Comparison of ENCODE assay signal across 15 mouse cellular contexts in genomic region chr15:82351480-82351879, GRCm38 (mm10). TPM values are rescaled to one million over a fixed set of nuclear protein-coding genes. Genes with fewer than 3 reads are reported as not detected.
DNase-seq lines count a peak whose midpoint lies in the region; ATAC-seq and TF ChIP-seq lines count a peak whose summit lies in the region.
"Had no signal": no experiment of that assay in that cellular context is flagged by ENCODE, and none has a peak within 500 bp of the region (broad histone marks: within the 10 kb centered on the region; RNA-seq: fewer than 3 reads in every experiment).

No protein-coding gene starts in this region.

- no peak for DNase-seq in heart, postnatal 10 days
- DNase-seq in G1E (ENCODE audit: low spot score): no peak
- DNase-seq in left cerebral cortex, adult 11 months (ENCODE audit: low spot score): no peak
- DNase-seq in left cerebral cortex, postnatal 14 days (ENCODE audit: low spot score in 2 of 2): no peak
- DNase-seq: cerebellum, adult 2 months; embryo, embryonic 11 days; gastrocnemius, postnatal 10 days; kidney, adult 2 months; lung, postnatal 4 days; thymus, postnatal 36 days had no signal

- ATAC-seq in heart, embryonic 14.5 days (ENCODE audit: insufficient number of reproducible peaks, insufficient read depth, low FRiP score, low read depth): no peak
- no peak; the same call in 1 of the 2 replicates for ATAC-seq in G1E (ENCODE audit: extremely low read depth, insufficient number of reproducible peaks, low FRiP score, poor library complexity, severe bottlenecking)
- ATAC-seq in liver, embryonic 16.5 days (ENCODE audit: low read depth): no peak

- 44% methylated on average over 3 of the region's 3 CpGs for WGBS in heart, embryonic 14.5 days
- WGBS in liver, embryonic 16.5 days (ENCODE audit: insufficient replicate concordance): 28% methylated on average over 3 of the region's 3 CpGs

- H3K9me3 ChIP-seq in heart, embryonic 14.5 days (ENCODE audit: control insufficient read depth, low read length): no peaks in the 10 kb centered on the region
- 0 out of 2 replicates have a peak, but pooled peaks cover 3% of the 10 kb centered on the region for H3K9me3 ChIP-seq in G1E (replicated peaks)
- H3K9me3 ChIP-seq in liver, embryonic 16.5 days (replicated peaks; ENCODE audit: control insufficient read depth, low read length): no peaks in the 10 kb centered on the region
- H3K9me3 ChIP-seq: limb, embryonic 12.5 days had no signal

- peaks cover 14 to 40% of the 10 kb centered on the region in 2 experiments for H3K4me1 ChIP-seq in heart, embryonic 14.5 days (ENCODE audit: control insufficient read depth in 2 of 2, insufficient read depth in 2 of 2, low read length in 2 of 2)
- peaks cover 69% of the 10 kb centered on the region for H3K4me1 ChIP-seq in G1E (ENCODE audit: insufficient read depth, low read depth, low read length)
- H3K4me1 ChIP-seq in brown adipose tissue, adult 24 weeks (ENCODE audit: control insufficient read depth, insufficient read depth, insufficient read length, low read length): peaks cover 8% of the 10 kb centered on the region
- peaks cover 74% of the 10 kb centered on the region for H3K4me1 ChIP-seq in liver, embryonic 16.5 days (ENCODE audit: control insufficient read depth, low read depth, low read length)

- no peak for TF ChIP-seq CTCF in G1E (IDR thresholded peaks at IDR 0.05; ENCODE audit: low read depth, low read length)

- no peaks in the 10 kb centered on the region for H3K27me3 ChIP-seq in heart, embryonic 14.5 days (ENCODE audit: control insufficient read depth, insufficient read depth, low read length)
- H3K27me3 ChIP-seq in G1E (ENCODE audit: insufficient read depth, low read length): no peaks in the 10 kb centered on the region
- H3K27me3 ChIP-seq in liver, embryonic 16.5 days (ENCODE audit: control insufficient read depth, insufficient read depth, low read depth, low read length): no peaks in the 10 kb centered on the region
- H3K27me3 ChIP-seq: CH12.LX; limb, embryonic 12.5 days had no signal

- H3K27ac ChIP-seq in heart, embryonic 14.5 days (replicated peaks in 1 of 2; ENCODE audit: control insufficient read depth in 1 of 2, insufficient read depth in 1 of 2, low read depth in 2 of 2, low read length in 2 of 2): peak overlapping the region in 1 of 2 experiments; percentile 17; a peak in 1 of 4 replicates
- 0 out of 2 replicates have a peak overlapping the region, but pooled peaks have one; percentile 10 for H3K27ac ChIP-seq in brown adipose tissue, adult 24 weeks (replicated peaks; ENCODE audit: low read depth, low read length)
- peak overlapping the region; percentile 13 for H3K27ac ChIP-seq in liver, embryonic 16.5 days (ENCODE audit: low read length)
- H3K27ac ChIP-seq: limb, embryonic 12.5 days had no signal

- H3K4me2 ChIP-seq in heart, embryonic 14.5 days (ENCODE audit: low read length): peak overlapping the region; percentile 79
- peak overlapping the region; percentile 94 for H3K4me2 ChIP-seq in liver, embryonic 16.5 days (ENCODE audit: low read depth, low read length)

- peak overlapping the region; percentile 48; the same call in 1 of the 2 replicates for H3K9ac ChIP-seq in heart, embryonic 14.5 days (ENCODE audit: low read length)
- H3K9ac ChIP-seq in liver, embryonic 16.5 days (ENCODE audit: low read depth, low read length): peak overlapping the region; percentile 32
- H3K9ac ChIP-seq: limb, embryonic 12.5 days had no signal

- H3K36me3 ChIP-seq in heart, embryonic 14.5 days (ENCODE audit: control insufficient read depth, insufficient read depth, low read length): peaks cover 41% of the 10 kb centered on the region
- peaks cover 63% of the 10 kb centered on the region for H3K36me3 ChIP-seq in G1E (replicated peaks)
- H3K36me3 ChIP-seq in liver, embryonic 16.5 days (ENCODE audit: control insufficient read depth, insufficient read depth): peaks cover 31% of the 10 kb centered on the region

- H3K4me3 ChIP-seq in heart, embryonic 14.5 days (ENCODE audit: control insufficient read depth in 1 of 2, insufficient read depth in 1 of 2, low read depth in 1 of 2, low read length in 2 of 2): no peak overlapping the region
- H3K4me3 ChIP-seq in G1E (ENCODE audit: low read depth, low read length): peak overlapping the region; percentile 44; the same call in 1 of the 2 replicates
- no peak overlapping the region for H3K4me3 ChIP-seq in brown adipose tissue, adult 24 weeks (ENCODE audit: insufficient read depth, low read depth, low read length)
- peak overlapping the region; percentile 11 for H3K4me3 ChIP-seq in liver, embryonic 16.5 days (ENCODE audit: low read depth, low read length)
- H3K4me3 ChIP-seq: limb, embryonic 12.5 days had no signal

- intact Hi-C loops in heart, postnatal 10 days (cut with DNase I): loop anchor here (5.0 kb wide), 1 partner anchor 79 kb away; the partner anchor contains the start of gene Sept3
- intact Hi-C loops in left cerebral cortex, postnatal 14 days (cut with DNase I): no loop called here

RNA-seq across cellular contexts. Expression of gene Ndufa6, which starts 2.6 kb away (rescaled TPM):
- polyA plus RNA-seq in heart, embryonic 14.5 days (2014; fragmentation: Nextera tagmentation; extraction: Ambion mirVana): 667 and 735 TPM in 2 replicates
- total RNA-seq in heart, postnatal 10 days (2021): 100 to 1,000 TPM; 525 to 549 TPM
- total RNA-seq in G1E (2014; fragmentation: Nextera tagmentation) (117 and 124 TPM in 2 replicates), G1E (2017) (344 and 364 TPM in 2 replicates)
- 215 and 331 TPM in 2 replicates for polyA plus RNA-seq in G1E (2012)
- 2,100 and 2,481 TPM in 2 replicates for polyA plus RNA-seq in brown adipose tissue, adult 24 weeks (2012; ENCODE audit: insufficient read depth, insufficient read length, missing spikeins)
- 348 and 350 TPM in 2 replicates for polyA plus RNA-seq in liver, embryonic 16.5 days (2015; fragmentation: Nextera tagmentation; extraction: Ambion mirVana)
- total RNA-seq in left cerebral cortex, postnatal 14 days (2021): 100 to 1,000 TPM; 174 to 193 TPM

RNA-seq across cellular contexts. Expression of gene Smdt1, which starts 12.7 kb away (rescaled TPM):
- 365 and 384 TPM in 2 replicates for polyA plus RNA-seq in heart, embryonic 14.5 days (2014; fragmentation: Nextera tagmentation; extraction: Ambion mirVana)
- 100 to 1,000 TPM; 195 to 202 TPM for total RNA-seq in heart, postnatal 10 days (2021)
- 68.2 and 118 TPM in 2 replicates for total RNA-seq in G1E (2014; fragmentation: Nextera tagmentation)
- 115 and 129 TPM in 2 replicates for total RNA-seq in G1E (2017)
- 116 and 137 TPM in 2 replicates for polyA plus RNA-seq in G1E (2012)
- polyA plus RNA-seq in brown adipose tissue, adult 24 weeks (2012; ENCODE audit: insufficient read depth, insufficient read length, missing spikeins): 420 and 432 TPM in 2 replicates
- polyA plus RNA-seq in liver, embryonic 16.5 days (2015; fragmentation: Nextera tagmentation; extraction: Ambion mirVana): 170 and 175 TPM in 2 replicates
- 100 to 1,000 TPM; 130 to 131 TPM for total RNA-seq in left cerebral cortex, postnatal 14 days (2021)

RNA-seq across cellular contexts. Expression of gene Pheta2, which starts 12.7 kb away (rescaled TPM):
- 7.3 and 7.5 TPM in 2 replicates for polyA plus RNA-seq in heart, embryonic 14.5 days (2014; fragmentation: Nextera tagmentation; extraction: Ambion mirVana)
- total RNA-seq in heart, postnatal 10 days (2021): 1 to 10 TPM; 2.8 to 3.2 TPM
- 50.8 and 67.8 TPM in 2 replicates for total RNA-seq in G1E (2014; fragmentation: Nextera tagmentation)
- 37.9 and 42.2 TPM in 2 replicates for total RNA-seq in G1E (2017)
- polyA plus RNA-seq in G1E (2012): 12.5 and 18.8 TPM in 2 replicates
- polyA plus RNA-seq in brown adipose tissue, adult 24 weeks (2012; ENCODE audit: insufficient read depth, insufficient read length, missing spikeins): 0.52 and 1.5 TPM in 2 replicates
- polyA plus RNA-seq in liver, embryonic 16.5 days (2015; fragmentation: Nextera tagmentation; extraction: Ambion mirVana): 38.9 and 43.4 TPM in 2 replicates
- total RNA-seq in left cerebral cortex, postnatal 14 days (2021): 1 to 10 TPM; 1.2 to 1.3 TPM

RNA-seq across cellular contexts. Expression of gene Naga, which starts 12.8 kb away (rescaled TPM):
- 47.4 and 48.7 TPM in 2 replicates for polyA plus RNA-seq in heart, embryonic 14.5 days (2014; fragmentation: Nextera tagmentation; extraction: Ambion mirVana)
- 10 to 100 TPM; 46.3 to 47.5 TPM for total RNA-seq in heart, postnatal 10 days (2021)
- total RNA-seq in G1E (2014; fragmentation: Nextera tagmentation) (190 and 198 TPM in 2 replicates), G1E (2017) (200 and 229 TPM in 2 replicates)
- 274 and 333 TPM in 2 replicates for polyA plus RNA-seq in G1E (2012)
- 13.1 and 13.8 TPM in 2 replicates for polyA plus RNA-seq in brown adipose tissue, adult 24 weeks (2012; ENCODE audit: insufficient read depth, insufficient read length, missing spikeins)
- polyA plus RNA-seq in liver, embryonic 16.5 days (2015; fragmentation: Nextera tagmentation; extraction: Ambion mirVana): 48.2 and 51.1 TPM in 2 replicates
- total RNA-seq in left cerebral cortex, postnatal 14 days (2021): 10 to 100 TPM; 35.7 to 37.8 TPM

RNA-seq across cellular contexts. Expression of gene Cyp2d22, which starts 28.6 kb away (rescaled TPM):
- 8.6 and 9.2 TPM in 2 replicates for polyA plus RNA-seq in heart, embryonic 14.5 days (2014; fragmentation: Nextera tagmentation; extraction: Ambion mirVana)
- total RNA-seq in heart, postnatal 10 days (2021): 10 to 100 TPM; 17.7 to 30.5 TPM
- not detected in 2 replicates for total RNA-seq in G1E (2014; fragmentation: Nextera tagmentation)
- 0.11 and 1.0 TPM in 2 replicates for total RNA-seq in G1E (2017)
- polyA plus RNA-seq in G1E (2012): not detected in 2 replicates
- 29.8 and 37.1 TPM in 2 replicates for polyA plus RNA-seq in brown adipose tissue, adult 24 weeks (2012; ENCODE audit: insufficient read depth, insufficient read length, missing spikeins)
- 20.1 and 20.6 TPM in 2 replicates for polyA plus RNA-seq in liver, embryonic 16.5 days (2015; fragmentation: Nextera tagmentation; extraction: Ambion mirVana)
- 10 to 100 TPM; 20.9 to 21.9 TPM for total RNA-seq in left cerebral cortex, postnatal 14 days (2021)

Comparison
In these comparisons a context has a peak if more than half of its experiments do, and no peak if none do; other contexts are left out.
1. H3K4me3 ChIP-seq: peak in G1E (single experiment) and liver, embryonic 16.5 days (single experiment); none in heart, embryonic 14.5 days (0 of 2) and brown adipose tissue, adult 24 weeks (single experiment).